Mouse (Mus musculus) megakaryocyte progenitor cell, adult 5-6 weeks (primary cell): Measurements from ENCODE around the gene Vdac1. TPM values are rescaled to one million over a fixed set of nuclear protein-coding genes. Genes with fewer than 3 reads are reported as not detected.

Experiments used
- ATAC-seq: replicated peaks from 2 replicates; pipeline ENCODE4 v1.8.0; 2016; ENCODE audit warnings: mild to moderate bottlenecking, moderate TSS enrichment, inconsistent platforms; ENCODE audit not compliant: poor library complexity
- total RNA-seq, 2 experiments: library from RNA; stranded (forward) in 1 of 2; stranded (reverse) in 1 of 2; fragments of 157-497, 149-512 nt in 1 of 2; fragments of 200-1000 nt in 1 of 2; gene quantifications; 2 replicates each; pipeline versions ENCODE4 v1.2.3 to v1.2.4; 2015 to 2017

The Vdac1 gene
- total RNA-seq, 2 experiments from 2014 or later, result 138 to 223 TPM

- ATAC-seq, result no peak
Measured at GRCm38 (mm10) chr11:52409316-52409715, 48.7 kb downstream of the Vdac1 start.

GRCm38 (mm10) chr11:52418358-52418757 lies 57.7 kb downstream of the Vdac1 start:
- no peak for ATAC-seq

- peak; percentile 48; the same call in 1 of the 2 replicates for ATAC-seq
Measured at GRCm38 (mm10) chr11:52419246-52419645, 58.6 kb downstream of the Vdac1 start.

GRCm38 (mm10) chr11:52419861-52420260 lies 59.2 kb downstream of the Vdac1 start:
- ATAC-seq, result no peak

GRCm38 (mm10) chr11:52420296-52421052 lies 59.8 kb downstream of the Vdac1 start:
- ATAC-seq, result no peak

GRCm38 (mm10) chr11:52421053-52421778 lies 60.6 kb downstream of the Vdac1 start:
- peak; percentile 64; the same call in 1 of the 2 replicates for ATAC-seq

- no peak for ATAC-seq
Measured at GRCm38 (mm10) chr11:52429440-52429839, 68.8 kb downstream of the Vdac1 start.

- no peak for ATAC-seq
Measured at GRCm38 (mm10) chr11:52431594-52431993, 70.9 kb downstream of the Vdac1 start.

GRCm38 (mm10) chr11:52432148-52432547 lies 71.5 kb downstream of the Vdac1 start:
- no peak for ATAC-seq

- no peak for ATAC-seq
Measured at GRCm38 (mm10) chr11:52433076-52433796, 72.6 kb downstream of the Vdac1 start.

- ATAC-seq, result no peak
Measured at GRCm38 (mm10) chr11:52433797-52434195, 73.1 kb downstream of the Vdac1 start.

- no peak for ATAC-seq
Measured at GRCm38 (mm10) chr11:52435466-52435865, 74.8 kb downstream of the Vdac1 start.

GRCm38 (mm10) chr11:52437123-52437522 lies 76.5 kb downstream of the Vdac1 start:
- no peak for ATAC-seq

Other genes with a start within 250 kb of the Vdac1 start
- gene Olfr1373, start 215.3 kb upstream of the Vdac1 start, total RNA-seq (2015), result not detected in 2 replicates
- 0.25 TPM in 1 of 2 replicates, not detected in the other for gene Olfr1373, start 215.3 kb upstream of the Vdac1 start, total RNA-seq (2017)
- gene Olfr1371, start 146.9 kb upstream of the Vdac1 start, total RNA-seq (2015), result not detected in 2 replicates
- gene Olfr1371, start 146.9 kb upstream of the Vdac1 start, total RNA-seq (2017), result not detected in 2 replicates
- 251 and 286 TPM in 2 replicates for gene Skp1a, start 128.9 kb upstream of the Vdac1 start, total RNA-seq (2015)
- 254 and 291 TPM in 2 replicates for gene Skp1a, start 128.9 kb upstream of the Vdac1 start, total RNA-seq (2017)
- 1.0 and 2.6 TPM in 2 replicates for gene Tcf7, start 77.8 kb upstream of the Vdac1 start, total RNA-seq (2015)
- gene Tcf7, start 77.8 kb upstream of the Vdac1 start, total RNA-seq (2017), result 0.64 TPM in 1 of 2 replicates, not detected in the other
- 132 and 143 TPM in 2 replicates for gene 9530068E07Rik, start 35.6 kb downstream of the Vdac1 start, total RNA-seq (2015)
- gene 9530068E07Rik, start 35.6 kb downstream of the Vdac1 start, total RNA-seq (2017), result 79.5 and 86.6 TPM in 2 replicates